Mouse (Mus musculus): ENCODE measurements around the gene Nlrp2.

- TF ChIP-seq CHD2 (IDR thresholded peaks at IDR 0.05; ENCODE audit: low read depth, low read length) (no peak), HCFC1 (IDR thresholded peaks at IDR 0.05; ENCODE audit: borderline replicate concordance, insufficient read depth, low read length) (no peak)
Observed at GRCm38 (mm10) chr7:5327511-5327910, 23.3 kb downstream of the Nlrp2 start.
